Mouse (Mus musculus): ENCODE measurements around the gene Sap30.

Sap30 gene

GRCm38 (mm10) chr8:57436437-57436796 lies 51.2 kb downstream of the Sap30 start:
- DNase-seq (ENCODE audit: low read depth) = no peak

GRCm38 (mm10) chr8:57435768-57436436 lies 51.8 kb downstream of the Sap30 start:
- DNase-seq (ENCODE audit: low read depth) = peak; percentile 39

GRCm38 (mm10) chr8:57432802-57433201 lies 54.9 kb downstream of the Sap30 start:
- DNase-seq (ENCODE audit: low read depth) = no peak

Measured in NIH3T3 (cell line).